In genomic region chr2:167189291-167190075, GRCm38 (mm10) we compare ENCODE assay signal across 8 mouse cellular contexts. TPM values are rescaled to one million over a fixed set of nuclear protein-coding genes. Genes with fewer than 3 reads are reported as not detected.
DNase-seq lines count a peak whose midpoint lies in the region; ATAC-seq and TF ChIP-seq lines count a peak whose summit lies in the region.

No protein-coding gene starts in this region.

- H3K4me1 ChIP-seq in embryonic facial prominence, embryonic 15.5 days: peaks cover 23% of the 10 kb centered on the region
- H3K4me1 ChIP-seq in hindbrain, embryonic 15.5 days (replicated peaks): peaks cover 47% of the 10 kb centered on the region
- peaks cover 9% of the 10 kb centered on the region; the same call in 1 of the 2 replicates for H3K4me1 ChIP-seq in limb, embryonic 14.5 days (ENCODE audit: control insufficient read depth, insufficient read depth, low read length)
- peaks cover 15% of the 10 kb centered on the region for H3K4me1 ChIP-seq in neural tube, embryonic 14.5 days (ENCODE audit: control insufficient read depth, insufficient read depth, low read length)

- no peak for TF ChIP-seq POLR2A in limb, embryonic 14.5 days (IDR thresholded peaks at IDR 0.05; ENCODE audit: borderline replicate concordance, extremely low read depth, insufficient read depth, insufficient read length)

- DNase-seq in kidney, adult 18-20 months: peak; percentile 49
- no peak for DNase-seq in kidney, adult 11 months
- peak; percentile 73 for DNase-seq in R1 (ENCODE audit: low read depth, low spot score)
- peak; percentile 30 for DNase-seq in limb, embryonic 14.5 days (ENCODE audit: low spot score)

- peaks cover 51% of the 10 kb centered on the region for H3K27me3 ChIP-seq in embryonic facial prominence, embryonic 15.5 days
- H3K27me3 ChIP-seq in hindbrain, embryonic 15.5 days: peaks cover 20% of the 10 kb centered on the region
- peaks cover 59% of the 10 kb centered on the region for H3K27me3 ChIP-seq in limb, embryonic 14.5 days (ENCODE audit: control insufficient read depth, insufficient read depth, low read length)
- peaks cover 8% of the 10 kb centered on the region; the same call in 1 of the 2 replicates for H3K27me3 ChIP-seq in neural tube, embryonic 14.5 days (ENCODE audit: control insufficient read depth, insufficient read depth, low read length)

- H3K36me3 ChIP-seq in embryonic facial prominence, embryonic 15.5 days: no peaks in the 10 kb centered on the region
- no peaks in the 10 kb centered on the region for H3K36me3 ChIP-seq in hindbrain, embryonic 15.5 days
- H3K36me3 ChIP-seq in limb, embryonic 14.5 days (ENCODE audit: control insufficient read depth, insufficient read depth, low read length): no peaks in the 10 kb centered on the region
- H3K36me3 ChIP-seq in neural tube, embryonic 14.5 days (ENCODE audit: control insufficient read depth, insufficient read depth, low read length): no peaks in the 10 kb centered on the region

- WGBS in embryonic facial prominence, embryonic 15.5 days: under 1% methylated on average over 68 of the region's 91 CpGs
- WGBS in hindbrain, embryonic 15.5 days: 2% methylated on average over 38 of the region's 91 CpGs
- 3% methylated on average over 33 of the region's 91 CpGs for WGBS in limb, embryonic 14.5 days
- WGBS in neural tube, embryonic 14.5 days: under 1% methylated on average over 41 of the region's 91 CpGs

- ATAC-seq in embryonic facial prominence, embryonic 15.5 days (ENCODE audit: insufficient number of reproducible peaks, low FRiP score, low TSS enrichment, low read depth): peak; percentile 32; the same call in 1 of the 2 replicates
- ATAC-seq in hindbrain, embryonic 15.5 days (ENCODE audit: low FRiP score, low read depth): peak; percentile 59
- ATAC-seq in limb, embryonic 14.5 days (ENCODE audit: low FRiP score, low read depth): peak; percentile 21
- peak; percentile 28 for ATAC-seq in neural tube, embryonic 14.5 days (ENCODE audit: low read depth)
- no peak; the same call in 1 of the 2 replicates for ATAC-seq in monocyte, adult 5-6 weeks (replicated peaks; ENCODE audit: insufficient number of reproducible peaks, low FRiP score, low TSS enrichment, poor library complexity, severe bottlenecking)

- H3K27ac ChIP-seq in embryonic facial prominence, embryonic 15.5 days (replicated peaks): no peak overlapping the region
- H3K27ac ChIP-seq in hindbrain, embryonic 15.5 days (replicated peaks): 0 out of 2 replicates have a peak overlapping the region, but pooled peaks have one; percentile 32
- H3K27ac ChIP-seq in limb, embryonic 14.5 days (replicated peaks; ENCODE audit: low read depth, low read length): no peak overlapping the region
- H3K27ac ChIP-seq in neural tube, embryonic 14.5 days (ENCODE audit: low read depth, low read length): no peak overlapping the region; the same call in 1 of the 2 replicates

- no peaks in the 10 kb centered on the region for H3K9me3 ChIP-seq in embryonic facial prominence, embryonic 15.5 days (replicated peaks)
- no peaks in the 10 kb centered on the region for H3K9me3 ChIP-seq in hindbrain, embryonic 15.5 days
- H3K9me3 ChIP-seq in limb, embryonic 14.5 days (ENCODE audit: control insufficient read depth, low read length): no peaks in the 10 kb centered on the region
- H3K9me3 ChIP-seq in neural tube, embryonic 14.5 days (ENCODE audit: control insufficient read depth, low read length): no peaks in the 10 kb centered on the region

- H3K4me2 ChIP-seq in embryonic facial prominence, embryonic 15.5 days (replicated peaks): peak overlapping the region; percentile 83
- peak overlapping the region; percentile 72 for H3K4me2 ChIP-seq in hindbrain, embryonic 15.5 days
- peak overlapping the region; percentile 73 for H3K4me2 ChIP-seq in limb, embryonic 14.5 days (replicated peaks; ENCODE audit: low read depth, low read length, severe bottlenecking)
- peak overlapping the region; percentile 66 for H3K4me2 ChIP-seq in neural tube, embryonic 14.5 days (ENCODE audit: low read depth, low read length)

- H3K4me3 ChIP-seq in embryonic facial prominence, embryonic 15.5 days (replicated peaks): peak overlapping the region; percentile 49
- peak overlapping the region; percentile 63 for H3K4me3 ChIP-seq in hindbrain, embryonic 15.5 days
- peak overlapping the region; percentile 49 for H3K4me3 ChIP-seq in limb, embryonic 14.5 days (replicated peaks; ENCODE audit: low read length)
- peak overlapping the region; percentile 56 for H3K4me3 ChIP-seq in neural tube, embryonic 14.5 days (ENCODE audit: low read depth, low read length)

- peak overlapping the region; percentile 37 for H3K9ac ChIP-seq in embryonic facial prominence, embryonic 15.5 days
- peak overlapping the region; percentile 60 for H3K9ac ChIP-seq in hindbrain, embryonic 15.5 days
- H3K9ac ChIP-seq in limb, embryonic 14.5 days (ENCODE audit: low read depth, low read length, severe bottlenecking): peak overlapping the region; percentile 50
- H3K9ac ChIP-seq in neural tube, embryonic 14.5 days (replicated peaks; ENCODE audit: low read depth, low read length): peak overlapping the region; percentile 69

RNA-seq across cellular contexts. Expression of gene Kcnb1, which starts 0.5 kb away (rescaled TPM):
- 0.98 and 1.2 TPM in 2 replicates for polyA plus RNA-seq in embryonic facial prominence, embryonic 15.5 days (2015; fragmentation: Nextera tagmentation; extraction: Ambion mirVana)
- 3.4 and 3.8 TPM in 2 replicates for polyA plus RNA-seq in hindbrain, embryonic 15.5 days (2015; fragmentation: Nextera tagmentation; extraction: Ambion mirVana)
- polyA plus RNA-seq in limb, embryonic 14.5 days (2012; rRNA removed): 2.7 and 3.3 TPM in 2 replicates
- polyA plus RNA-seq in limb, embryonic 14.5 days (2014; fragmentation: Nextera tagmentation; extraction: Ambion mirVana): 1.3 and 1.6 TPM in 2 replicates
- polyA plus RNA-seq in neural tube, embryonic 14.5 days (2014; fragmentation: Nextera tagmentation; extraction: Ambion mirVana): 4.9 and 5.4 TPM in 2 replicates
- total RNA-seq in monocyte, adult 5-6 weeks (2017): 0.49 to 2.1 TPM (median 0.57 TPM) in 3 replicates

RNA-seq across cellular contexts. Expression of gene Ptgis, which starts 50.9 kb away (rescaled TPM):
- 33.1 and 33.3 TPM in 2 replicates for polyA plus RNA-seq in embryonic facial prominence, embryonic 15.5 days (2015; fragmentation: Nextera tagmentation; extraction: Ambion mirVana)
- 3.6 and 3.8 TPM in 2 replicates for polyA plus RNA-seq in hindbrain, embryonic 15.5 days (2015; fragmentation: Nextera tagmentation; extraction: Ambion mirVana)
- 37.7 and 53.0 TPM in 2 replicates for polyA plus RNA-seq in limb, embryonic 14.5 days (2012; rRNA removed)
- 31.2 and 31.8 TPM in 2 replicates for polyA plus RNA-seq in limb, embryonic 14.5 days (2014; fragmentation: Nextera tagmentation; extraction: Ambion mirVana)
- 1.9 and 5.9 TPM in 2 replicates for polyA plus RNA-seq in neural tube, embryonic 14.5 days (2014; fragmentation: Nextera tagmentation; extraction: Ambion mirVana)
- not detected in 3 replicates for total RNA-seq in monocyte, adult 5-6 weeks (2017)
